ENCODE assay signal across 15 mouse cellular contexts in the genomic region with DNA sequence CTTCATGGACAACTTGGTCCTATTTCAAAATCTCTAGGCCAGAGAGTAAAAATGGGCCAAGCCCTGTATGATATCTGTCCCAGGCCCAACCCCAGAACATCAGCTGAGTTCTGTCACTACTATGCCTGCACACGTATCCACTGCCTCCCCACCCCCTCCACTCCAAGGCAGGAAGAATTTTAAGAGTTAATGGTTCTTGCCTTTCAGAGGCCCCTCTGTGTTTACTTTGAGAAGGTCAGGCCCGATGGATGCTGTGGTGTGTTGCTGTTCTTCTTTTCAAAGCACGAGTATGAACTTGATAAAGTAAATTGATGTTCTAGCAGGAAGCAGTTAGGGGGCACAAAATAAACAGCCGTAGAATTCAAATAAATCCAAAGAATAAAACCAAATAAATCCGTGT. TPM values are rescaled to one million over a fixed set of nuclear protein-coding genes. Genes with fewer than 3 reads are reported as not detected.
DNase-seq lines count a peak whose midpoint lies in the region; ATAC-seq and TF ChIP-seq lines count a peak whose summit lies in the region.
"Had no signal": no experiment of that assay in that cellular context is flagged by ENCODE, and none has a peak within 500 bp of the region (broad histone marks: within the 10 kb centered on the region; RNA-seq: fewer than 3 reads in every experiment).

No protein-coding gene starts in this region.

- no peak for DNase-seq in liver, embryonic 11.5 days (ENCODE audit: low spot score)
- DNase-seq in ES-E14 (ENCODE audit: low read depth, low spot score) = no peak
- no peak for DNase-seq in spleen, adult 12 weeks (ENCODE audit: low spot score)
- no peak for DNase-seq in left cerebral cortex, postnatal 36 days (ENCODE audit: low spot score in 2 of 2)
- DNase-seq: adrenal gland, adult 2 months; cerebellum, adult 9-10 months; heart, postnatal 10 days; kidney, adult 9 months; thymus, adult 18-20 months had no signal

- 36% methylated on average over 5 of the region's 5 CpGs for WGBS in forebrain, embryonic 13.5 days
- WGBS in forebrain, embryonic 12.5 days = 48% methylated on average over 5 of the region's 5 CpGs
- 31% methylated on average over 5 of the region's 5 CpGs for WGBS in liver, embryonic 15.5 days (ENCODE audit: insufficient replicate concordance)
- 43% methylated on average over 5 of the region's 5 CpGs for WGBS in liver, embryonic 11.5 days
- 34% methylated on average over 5 of the region's 5 CpGs for WGBS in forebrain, embryonic 16.5 days

- H3K9me3 ChIP-seq in forebrain, embryonic 13.5 days (replicated peaks) = no peaks in the 10 kb centered on the region; the same call in 1 of the 2 replicates
- H3K9me3 ChIP-seq in forebrain, embryonic 12.5 days = no peaks in the 10 kb centered on the region
- no peaks in the 10 kb centered on the region for H3K9me3 ChIP-seq in liver, embryonic 15.5 days (replicated peaks)
- H3K9me3 ChIP-seq in liver, embryonic 11.5 days (ENCODE audit: control insufficient read depth, low read length) = no peaks in the 10 kb centered on the region
- no peaks in the 10 kb centered on the region for H3K9me3 ChIP-seq in ES-E14 (ENCODE audit: control insufficient read depth, insufficient read depth, low read depth, low read length)
- no peaks in the 10 kb centered on the region for H3K9me3 ChIP-seq in forebrain, embryonic 16.5 days (ENCODE audit: control insufficient read depth, low read length)

- H3K27ac ChIP-seq in forebrain, embryonic 13.5 days = 0 out of 2 replicates have a peak overlapping the region, but pooled peaks have one; percentile 19
- no peak overlapping the region for H3K27ac ChIP-seq in forebrain, embryonic 12.5 days
- 0 out of 2 replicates have a peak overlapping the region, but pooled peaks have one; percentile 3 for H3K27ac ChIP-seq in liver, embryonic 15.5 days (replicated peaks)
- no peak overlapping the region for H3K27ac ChIP-seq in liver, embryonic 11.5 days (ENCODE audit: low read depth, low read length)
- peak overlapping the region; percentile 49; the same call in 1 of the 2 replicates for H3K27ac ChIP-seq in ES-E14 (ENCODE audit: insufficient read depth, low read depth, low read length, poor library complexity, severe bottlenecking)
- peak overlapping the region; percentile 50 for H3K27ac ChIP-seq in forebrain, embryonic 16.5 days (ENCODE audit: low read length)
- H3K27ac ChIP-seq: hindbrain, postnatal 0 days had no signal

- H3K9ac ChIP-seq in forebrain, embryonic 13.5 days = no peak overlapping the region
- H3K9ac ChIP-seq in forebrain, embryonic 12.5 days = no peak overlapping the region
- no peak overlapping the region for H3K9ac ChIP-seq in liver, embryonic 15.5 days
- no peak overlapping the region for H3K9ac ChIP-seq in liver, embryonic 11.5 days (ENCODE audit: low read depth, low read length)
- H3K9ac ChIP-seq in ES-E14 (ENCODE audit: insufficient read depth, low read depth, low read length, poor library complexity, severe bottlenecking) = no peak overlapping the region; the same call in 1 of the 2 replicates
- no peak overlapping the region for H3K9ac ChIP-seq in forebrain, embryonic 16.5 days (replicated peaks; ENCODE audit: low read depth, low read length)

- in situ Hi-C loops in ES-E14 (cut with MboI; ENCODE audit: low sequenced_read_pairs in 2 of 2, unreplicated experiment in 2 of 2) = no loop called here

- H3K27me3 ChIP-seq in forebrain, embryonic 13.5 days = no peaks in the 10 kb centered on the region
- H3K27me3 ChIP-seq in forebrain, embryonic 12.5 days = no peaks in the 10 kb centered on the region
- no peaks in the 10 kb centered on the region for H3K27me3 ChIP-seq in liver, embryonic 15.5 days
- no peaks in the 10 kb centered on the region for H3K27me3 ChIP-seq in liver, embryonic 11.5 days (replicated peaks; ENCODE audit: control insufficient read depth, insufficient read depth, low read length)
- H3K27me3 ChIP-seq in forebrain, embryonic 16.5 days (replicated peaks; ENCODE audit: control insufficient read depth, insufficient read depth, low read length) = no peaks in the 10 kb centered on the region

- peaks cover 71% of the 10 kb centered on the region for H3K4me1 ChIP-seq in forebrain, embryonic 13.5 days
- peaks cover 51% of the 10 kb centered on the region for H3K4me1 ChIP-seq in forebrain, embryonic 12.5 days
- peaks cover 10% of the 10 kb centered on the region; the same call in 1 of the 2 replicates for H3K4me1 ChIP-seq in liver, embryonic 15.5 days (replicated peaks)
- peaks cover 17% of the 10 kb centered on the region for H3K4me1 ChIP-seq in liver, embryonic 11.5 days (replicated peaks; ENCODE audit: control insufficient read depth, insufficient read depth, low read length)
- H3K4me1 ChIP-seq in ES-E14 (ENCODE audit: control insufficient read depth in 2 of 2, insufficient read depth in 2 of 2, low read length in 2 of 2, poor library complexity in 1 of 2) = peaks cover 17 to 24% of the 10 kb centered on the region in 2 experiments
- H3K4me1 ChIP-seq in forebrain, embryonic 16.5 days (replicated peaks; ENCODE audit: control insufficient read depth, insufficient read depth, low read length) = peaks cover 35% of the 10 kb centered on the region

- ATAC-seq in forebrain, embryonic 13.5 days = no peak
- no peak for ATAC-seq in forebrain, embryonic 12.5 days (ENCODE audit: low FRiP score)
- ATAC-seq in liver, embryonic 15.5 days (ENCODE audit: insufficient read depth) = no peak
- no peak for ATAC-seq in liver, embryonic 11.5 days (replicated peaks; ENCODE audit: low FRiP score)
- ATAC-seq in forebrain, embryonic 16.5 days = no peak
- ATAC-seq: hindbrain, postnatal 0 days had no signal

- H3K36me3 ChIP-seq in forebrain, embryonic 13.5 days (ENCODE audit: poor library complexity, severe bottlenecking) = peaks cover 24% of the 10 kb centered on the region
- peaks cover 27% of the 10 kb centered on the region for H3K36me3 ChIP-seq in forebrain, embryonic 12.5 days (replicated peaks)
- no peaks in the 10 kb centered on the region for H3K36me3 ChIP-seq in liver, embryonic 15.5 days (replicated peaks)
- H3K36me3 ChIP-seq in liver, embryonic 11.5 days (ENCODE audit: control insufficient read depth, insufficient read depth, low read length) = no peaks in the 10 kb centered on the region
- no peaks in the 10 kb centered on the region for H3K36me3 ChIP-seq in ES-E14 (ENCODE audit: control insufficient read depth, insufficient read depth, low read length, poor library complexity, severe bottlenecking)
- no peaks in the 10 kb centered on the region for H3K36me3 ChIP-seq in forebrain, embryonic 16.5 days (ENCODE audit: control insufficient read depth, insufficient read depth)

- H3K4me3 ChIP-seq in forebrain, embryonic 13.5 days = no peak overlapping the region
- no peak overlapping the region for H3K4me3 ChIP-seq in forebrain, embryonic 12.5 days (replicated peaks)
- H3K4me3 ChIP-seq in liver, embryonic 15.5 days (replicated peaks) = no peak overlapping the region
- H3K4me3 ChIP-seq in liver, embryonic 11.5 days (ENCODE audit: low read depth, low read length) = no peak overlapping the region
- no peak overlapping the region for H3K4me3 ChIP-seq in ES-E14 (ENCODE audit: insufficient read depth in 1 of 2, low read depth in 1 of 2, low read length in 2 of 2, poor library complexity in 1 of 2, severe bottlenecking in 1 of 2)
- no peak overlapping the region for H3K4me3 ChIP-seq in forebrain, embryonic 16.5 days (replicated peaks; ENCODE audit: low read length)

- intact Hi-C loops in left cerebral cortex, postnatal 36 days (cut with DNase I) = no loop called here

- H3K4me2 ChIP-seq in forebrain, embryonic 13.5 days = no peak overlapping the region
- H3K4me2 ChIP-seq in forebrain, embryonic 12.5 days = no peak overlapping the region
- H3K4me2 ChIP-seq in liver, embryonic 15.5 days = no peak overlapping the region
- no peak overlapping the region for H3K4me2 ChIP-seq in liver, embryonic 11.5 days
- no peak overlapping the region for H3K4me2 ChIP-seq in forebrain, embryonic 16.5 days (ENCODE audit: low read length)

TF ChIP-seq in ES-E14, 5 proteins besides CTCF, POLR2A, EP300 and RAD21:
- TF ChIP-seq CHD2 (IDR thresholded peaks at IDR 0.05; ENCODE audit: low read depth, low read length) (no peak), ZNF384 (IDR thresholded peaks at IDR 0.05; ENCODE audit: low read depth, low read length) (no peak), ZC3H11A (IDR thresholded peaks at IDR 0.05; ENCODE audit: borderline replicate concordance, low read depth, low read length) (no peak), HCFC1 (IDR thresholded peaks at IDR 0.05; ENCODE audit: borderline replicate concordance, insufficient read depth, low read length) (no peak), MAFK (IDR thresholded peaks at IDR 0.05; ENCODE audit: insufficient read depth, low read depth, low read length) (no peak)

RNA-seq across cellular contexts. Expression of a gene that starts 35.5 kb away (rescaled TPM):
- 85.7 and 87.9 TPM in 2 replicates for polyA plus RNA-seq in forebrain, embryonic 13.5 days (2015; fragmentation: Nextera tagmentation; extraction: Ambion mirVana)
- 84.9 and 90.4 TPM in 2 replicates for polyA plus RNA-seq in forebrain, embryonic 12.5 days (2016; fragmentation: Nextera tagmentation; extraction: Ambion mirVana)
- 14.2 and 17.2 TPM in 2 replicates for polyA plus RNA-seq in liver, embryonic 15.5 days (2015; fragmentation: Nextera tagmentation; extraction: Ambion mirVana)
- 29.5 TPM in 2 replicates for polyA plus RNA-seq in liver, embryonic 11.5 days (2014; fragmentation: Nextera tagmentation; extraction: Ambion mirVana)
- 11.8 and 13.0 TPM in 2 replicates for total RNA-seq in ES-E14 (2012; rRNA removed)
- polyA plus RNA-seq in forebrain, embryonic 16.5 days (2015; fragmentation: Nextera tagmentation; extraction: Ambion mirVana) = 67.7 and 76.8 TPM in 2 replicates
- total RNA-seq in left cerebral cortex, postnatal 36 days (2021) = 100 to 1,000 TPM; 153 to 173 TPM
- total RNA-seq: granulocyte monocyte progenitor cell, adult 5-6 weeks had no signal

Comparison
In these comparisons a context has a peak if more than half of its experiments do, and no peak if none do; other contexts are left out.
1. H3K27ac ChIP-seq: peak in forebrain, embryonic 13.5 days (single experiment), liver, embryonic 15.5 days (single experiment), ES-E14 (single experiment) and forebrain, embryonic 16.5 days (single experiment); none in forebrain, embryonic 12.5 days (single experiment) and liver, embryonic 11.5 days (single experiment).